Mouse (Mus musculus): ENCODE measurements around the gene Ankrd26. TPM values are rescaled to one million over a fixed set of nuclear protein-coding genes. Genes with fewer than 3 reads are reported as not detected.
"Not testable (repeated sequence)": the region's sequence is repeated elsewhere in the genome, so short reads cannot be mapped to it uniquely, and the experiment has no call there.

The Ankrd26 gene
- polyA plus RNA-seq, 1 experiment from 2014 or later, result 15.0 TPM

- ATAC-seq (ENCODE audit: low FRiP score) (no peak), DNase-seq (ENCODE audit: low spot score) (no peak)
- Histone ChIP-seq H3K9ac (peak overlapping the region; percentile 37; the same call in 1 of the 2 replicates), H3K9me3 (ENCODE audit: control insufficient read depth, low read length) (no peaks in the 10 kb centered on the region), H3K27ac (no peak overlapping the region), H3K27me3 (ENCODE audit: control insufficient read depth, insufficient read depth, low read length) (peaks cover 11% of the 10 kb centered on the region), H3K4me3 (replicated peaks; ENCODE audit: low read length) (peak overlapping the region; percentile 27), H3K36me3 (replicated peaks; ENCODE audit: control insufficient read depth, insufficient read depth) (peaks cover 36% of the 10 kb centered on the region), H3K4me2 (replicated peaks) (peak overlapping the region; percentile 59), H3K4me1 (replicated peaks; ENCODE audit: control insufficient read depth, insufficient read depth, low read length) (peaks cover 17% of the 10 kb centered on the region)
- WGBS, result 26% methylated on average over 21 of the region's 21 CpGs
Observed at GRCm38 (mm10) chr6:118592662-118593376, 30.8 kb upstream of the Ankrd26 start.

GRCm38 (mm10) chr6:118578741-118579140 is 16.7 kb upstream of the Ankrd26 start:
- H3K9me3 ChIP-seq (ENCODE audit: control insufficient read depth, low read length); H3K4me1 ChIP-seq (replicated peaks; ENCODE audit: control insufficient read depth, insufficient read depth, low read length); H3K4me2 ChIP-seq (replicated peaks); H3K4me3 ChIP-seq (replicated peaks; ENCODE audit: low read length); H3K36me3 ChIP-seq (replicated peaks; ENCODE audit: control insufficient read depth, insufficient read depth); H3K27me3 ChIP-seq (ENCODE audit: control insufficient read depth, insufficient read depth, low read length); DNase-seq (ENCODE audit: low spot score); H3K9ac ChIP-seq; H3K27ac ChIP-seq; ATAC-seq (ENCODE audit: low FRiP score): not testable (repeated sequence)
- 84% methylated on average over 4 of the region's 4 CpGs for WGBS

GRCm38 (mm10) chr6:118574351-118574750 is 12.3 kb upstream of the Ankrd26 start:
- no peaks in the 10 kb centered on the region for H3K36me3 ChIP-seq (replicated peaks; ENCODE audit: control insufficient read depth, insufficient read depth)
- H3K4me2 ChIP-seq (replicated peaks), result no peak overlapping the region
- no peak overlapping the region for H3K9ac ChIP-seq
- DNase-seq (ENCODE audit: low spot score) (peak; percentile 44), ATAC-seq (ENCODE audit: low FRiP score) (peak; percentile 48; the same call in 1 of the 2 replicates)
- H3K27me3 ChIP-seq (ENCODE audit: control insufficient read depth, insufficient read depth, low read length), result no peaks in the 10 kb centered on the region
- no peak overlapping the region for H3K27ac ChIP-seq
- H3K4me3 ChIP-seq (replicated peaks; ENCODE audit: low read length), result no peak overlapping the region
- H3K9me3 ChIP-seq (ENCODE audit: control insufficient read depth, low read length), result no peaks in the 10 kb centered on the region
- WGBS, result 63% methylated on average over 6 of the region's 6 CpGs
- no peaks in the 10 kb centered on the region for H3K4me1 ChIP-seq (replicated peaks; ENCODE audit: control insufficient read depth, insufficient read depth, low read length)

GRCm38 (mm10) chr6:118567816-118568215 is 5.8 kb upstream of the Ankrd26 start:
- ATAC-seq (ENCODE audit: low FRiP score), result no peak
- WGBS, result 91% methylated on average over 3 of the region's 3 CpGs
- Histone ChIP-seq H3K4me3 (replicated peaks; ENCODE audit: low read length) (no peak overlapping the region), H3K9me3 (ENCODE audit: control insufficient read depth, low read length) (no peaks in the 10 kb centered on the region), H3K36me3 (replicated peaks; ENCODE audit: control insufficient read depth, insufficient read depth) (no peaks in the 10 kb centered on the region), H3K4me1 (replicated peaks; ENCODE audit: control insufficient read depth, insufficient read depth, low read length) (0 out of 2 replicates have a peak, but pooled peaks cover 3% of the 10 kb centered on the region), H3K27ac (no peak overlapping the region), H3K27me3 (ENCODE audit: control insufficient read depth, insufficient read depth, low read length) (no peaks in the 10 kb centered on the region), H3K4me2 (replicated peaks) (no peak overlapping the region), H3K9ac (no peak overlapping the region)
- no peak for DNase-seq (ENCODE audit: low spot score)

GRCm38 (mm10) chr6:118561225-118561624 is 801 bp downstream of the Ankrd26 start:
- Histone ChIP-seq H3K36me3 (replicated peaks; ENCODE audit: control insufficient read depth, insufficient read depth) (peaks cover 31% of the 10 kb centered on the region), H3K4me1 (replicated peaks; ENCODE audit: control insufficient read depth, insufficient read depth, low read length) (peaks cover 28% of the 10 kb centered on the region), H3K9me3 (ENCODE audit: control insufficient read depth, low read length) (no peaks in the 10 kb centered on the region), H3K9ac (peak overlapping the region; percentile 79), H3K4me3 (replicated peaks; ENCODE audit: low read length) (peak overlapping the region; percentile 62), H3K27me3 (ENCODE audit: control insufficient read depth, insufficient read depth, low read length) (no peaks in the 10 kb centered on the region), H3K4me2 (replicated peaks) (peak overlapping the region; percentile 86), H3K27ac (peak overlapping the region; percentile 77)
- ATAC-seq (ENCODE audit: low FRiP score), result no peak
- DNase-seq (ENCODE audit: low spot score), result no peak
- WGBS, result 85% methylated on average over 8 of the region's 8 CpGs

GRCm38 (mm10) chr6:118538627-118539026 is 23.4 kb downstream of the Ankrd26 start:
- H3K9me3 ChIP-seq (ENCODE audit: control insufficient read depth, low read length), result no peaks in the 10 kb centered on the region

GRCm38 (mm10) chr6:118537201-118537600 is 24.8 kb downstream of the Ankrd26 start:
- H3K9me3 ChIP-seq (ENCODE audit: control insufficient read depth, low read length); H3K27me3 ChIP-seq (ENCODE audit: control insufficient read depth, insufficient read depth, low read length); H3K9ac ChIP-seq; H3K4me3 ChIP-seq (replicated peaks; ENCODE audit: low read length); DNase-seq (ENCODE audit: low spot score); H3K4me1 ChIP-seq (replicated peaks; ENCODE audit: control insufficient read depth, insufficient read depth, low read length); H3K4me2 ChIP-seq (replicated peaks); ATAC-seq (ENCODE audit: low FRiP score); H3K27ac ChIP-seq: not testable (repeated sequence)
- H3K36me3 ChIP-seq (replicated peaks; ENCODE audit: control insufficient read depth, insufficient read depth), result peaks cover 84% of the 10 kb centered on the region

More at GRCm38 (mm10) chr6:118538627-118539026, 23.4 kb downstream of the Ankrd26 start:
- no peak overlapping the region for H3K4me2 ChIP-seq (replicated peaks)
- no peak overlapping the region for H3K27ac ChIP-seq
- H3K36me3 ChIP-seq (replicated peaks; ENCODE audit: control insufficient read depth, insufficient read depth), result peaks cover 89% of the 10 kb centered on the region
- no peaks in the 10 kb centered on the region for H3K27me3 ChIP-seq (ENCODE audit: control insufficient read depth, insufficient read depth, low read length)
- no peak overlapping the region for H3K4me3 ChIP-seq (replicated peaks; ENCODE audit: low read length)
- no peak for DNase-seq (ENCODE audit: low spot score)
- H3K4me1 ChIP-seq (replicated peaks; ENCODE audit: control insufficient read depth, insufficient read depth, low read length), result no peaks in the 10 kb centered on the region
- ATAC-seq (ENCODE audit: low FRiP score), result no peak
- 93% methylated on average over 4 of the region's 4 CpGs for WGBS
- no peak overlapping the region for H3K9ac ChIP-seq

- Histone ChIP-seq H3K27ac (no peak overlapping the region), H3K36me3 (replicated peaks; ENCODE audit: control insufficient read depth, insufficient read depth) (peaks cover 89% of the 10 kb centered on the region), H3K27me3 (ENCODE audit: control insufficient read depth, insufficient read depth, low read length) (no peaks in the 10 kb centered on the region), H3K4me3 (replicated peaks; ENCODE audit: low read length) (no peak overlapping the region), H3K9ac (no peak overlapping the region), H3K4me2 (replicated peaks) (no peak overlapping the region), H3K9me3 (ENCODE audit: control insufficient read depth, low read length) (no peaks in the 10 kb centered on the region), H3K4me1 (replicated peaks; ENCODE audit: control insufficient read depth, insufficient read depth, low read length) (no peaks in the 10 kb centered on the region)
- ATAC-seq (ENCODE audit: low FRiP score), result no peak
- 95% methylated on average over 10 of the region's 10 CpGs for WGBS
- DNase-seq (ENCODE audit: low spot score), result no peak
Observed at GRCm38 (mm10) chr6:118535321-118535720, 26.7 kb downstream of the Ankrd26 start.

GRCm38 (mm10) chr6:118533381-118533780 is 28.6 kb downstream of the Ankrd26 start:
- Histone ChIP-seq H3K27ac (no peak overlapping the region), H3K36me3 (replicated peaks; ENCODE audit: control insufficient read depth, insufficient read depth) (peaks cover 89% of the 10 kb centered on the region), H3K4me3 (replicated peaks; ENCODE audit: low read length) (no peak overlapping the region), H3K4me1 (replicated peaks; ENCODE audit: control insufficient read depth, insufficient read depth, low read length) (no peaks in the 10 kb centered on the region), H3K9me3 (ENCODE audit: control insufficient read depth, low read length) (no peaks in the 10 kb centered on the region), H3K9ac (no peak overlapping the region), H3K27me3 (ENCODE audit: control insufficient read depth, insufficient read depth, low read length) (no peaks in the 10 kb centered on the region), H3K4me2 (replicated peaks) (no peak overlapping the region)
- DNase-seq (ENCODE audit: low spot score) (no peak), ATAC-seq (ENCODE audit: low FRiP score) (no peak)
- 91% methylated on average over 9 of the region's 9 CpGs for WGBS
